Mouse (Mus musculus) megakaryocyte, embryonic 14.5 days (primary cell): ENCODE data around the gene Farp1. TPM values are rescaled to one million over a fixed set of nuclear protein-coding genes. Genes with fewer than 3 reads are reported as not detected.

Experiments
- H3K27me3 ChIP-seq: replicated peaks from 2 replicates; pipeline ENCODE3; 2012; ENCODE audit warnings: inconsistent platforms
- H3K36me3 ChIP-seq: replicated peaks from 2 replicates; pipeline ENCODE3; 2012; ENCODE audit warnings: low read length, inconsistent platforms, mixed read lengths
- H3K4me1 ChIP-seq: 2 replicates; pipeline ENCODE4 v1.6.1; 2012; ENCODE audit warnings: inconsistent platforms
- H3K4me3 ChIP-seq: replicated peaks from 2 replicates; pipeline ENCODE3; 2012; ENCODE audit warnings: moderate library complexity, mild to moderate bottlenecking, inconsistent platforms
- H3K9me3 ChIP-seq: 2 replicates; pipeline ENCODE4 v1.6.1; 2012; ENCODE audit warnings: inconsistent platforms
- FLI1 ChIP-seq: IDR thresholded peaks from 2 replicates; pipeline ENCODE4 v1.6.1; 2012; ENCODE audit warnings: low read length, inconsistent platforms, mixed read lengths
- GATA1 ChIP-seq: IDR thresholded peaks from 3 replicates; pipeline ENCODE4 v1.6.1; 2012; ENCODE audit warnings: mixed read lengths, low read length, inconsistent platforms, borderline replicate concordance
- polyA plus RNA-seq: library from polyadenylated mRNA; stranded (reverse); fragments of >175 nt; gene quantifications from 2 replicates; pipeline ENCODE4 v1.2.3, GENCODE M21; 2012; ENCODE audit warnings: low replicate concordance; ENCODE audit not compliant: insufficient read depth

Gene Farp1
- polyA plus RNA-seq, 1 experiment, result not detected

DNA sequence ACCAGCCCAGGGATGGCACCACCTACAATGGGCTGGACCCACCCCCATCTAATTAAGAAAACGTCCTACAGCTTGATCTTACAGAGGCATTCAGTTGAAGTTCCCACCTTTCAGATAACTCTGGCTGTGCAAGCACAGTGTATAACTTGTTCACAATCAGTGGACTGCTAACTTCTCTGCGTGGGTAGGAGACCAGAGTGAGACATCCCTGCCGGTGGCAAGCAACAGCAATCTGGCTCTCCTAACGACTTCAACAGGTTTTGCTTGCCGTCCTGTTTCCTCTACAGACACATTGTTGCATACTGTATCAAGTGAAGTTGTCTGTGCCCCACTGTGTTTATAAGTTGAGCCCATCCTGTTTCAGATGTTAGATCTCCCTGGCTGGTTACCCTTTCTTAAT, 45.7 kb downstream of the Farp1 start:
- TF ChIP-seq FLI1 (no peak), GATA1 (no peak)
- Histone ChIP-seq H3K27me3 (no peaks in the 10 kb centered on the region), H3K36me3 (no peaks in the 10 kb centered on the region), H3K4me3 (no peak overlapping the region), H3K4me1 (no peaks in the 10 kb centered on the region), H3K9me3 (peaks cover 16% of the 10 kb centered on the region)

GRCm38 (mm10) chr14:121082341-121082740, 47.3 kb downstream of the Farp1 start:
- no peak overlapping the region for H3K4me3 ChIP-seq
- TF ChIP-seq FLI1 (no peak), GATA1 (no peak)
- H3K9me3 ChIP-seq, result peaks cover 30% of the 10 kb centered on the region
- H3K36me3 ChIP-seq, result no peaks in the 10 kb centered on the region
- no peaks in the 10 kb centered on the region for H3K27me3 ChIP-seq
- no peaks in the 10 kb centered on the region for H3K4me1 ChIP-seq

GRCm38 (mm10) chr14:121082793-121083192, 47.8 kb downstream of the Farp1 start:
- Histone ChIP-seq H3K27me3 (no peaks in the 10 kb centered on the region), H3K9me3 (peaks cover 34% of the 10 kb centered on the region), H3K4me1 (no peaks in the 10 kb centered on the region), H3K36me3 (no peaks in the 10 kb centered on the region), H3K4me3 (no peak overlapping the region)
- TF ChIP-seq GATA1 (no peak), FLI1 (no peak)

- Histone ChIP-seq H3K4me3 (no peak overlapping the region), H3K9me3 (peaks cover 34% of the 10 kb centered on the region), H3K36me3 (no peaks in the 10 kb centered on the region), H3K27me3 (no peaks in the 10 kb centered on the region), H3K4me1 (no peaks in the 10 kb centered on the region)
- TF ChIP-seq GATA1 (no peak), FLI1 (no peak)
These were observed 48.4 kb downstream of the Farp1 start for GRCm38 (mm10) chr14:121083352-121083751.

GRCm38 (mm10) chr14:121092517-121092916, 57.5 kb downstream of the Farp1 start:
- H3K27me3 ChIP-seq, result no peaks in the 10 kb centered on the region
- no peak for TF ChIP-seq GATA1
- TF ChIP-seq FLI1, result no peak
- no peaks in the 10 kb centered on the region for H3K4me1 ChIP-seq
- no peaks in the 10 kb centered on the region for H3K36me3 ChIP-seq
- H3K4me3 ChIP-seq, result no peak overlapping the region
- peaks cover 37% of the 10 kb centered on the region for H3K9me3 ChIP-seq

- TF ChIP-seq FLI1 (no peak), GATA1 (no peak)
- peak overlapping the region; percentile 42 for H3K4me3 ChIP-seq
- H3K9me3 ChIP-seq, result peaks cover 36% of the 10 kb centered on the region
- H3K4me1 ChIP-seq, result no peaks in the 10 kb centered on the region
- no peaks in the 10 kb centered on the region for H3K27me3 ChIP-seq
- no peaks in the 10 kb centered on the region for H3K36me3 ChIP-seq
These were observed 58.9 kb downstream of the Farp1 start for GRCm38 (mm10) chr14:121093860-121094259.

- peaks cover 19% of the 10 kb centered on the region for H3K9me3 ChIP-seq
These were observed 62.8 kb downstream of the Farp1 start for GRCm38 (mm10) chr14:121097640-121098435.

DNA sequence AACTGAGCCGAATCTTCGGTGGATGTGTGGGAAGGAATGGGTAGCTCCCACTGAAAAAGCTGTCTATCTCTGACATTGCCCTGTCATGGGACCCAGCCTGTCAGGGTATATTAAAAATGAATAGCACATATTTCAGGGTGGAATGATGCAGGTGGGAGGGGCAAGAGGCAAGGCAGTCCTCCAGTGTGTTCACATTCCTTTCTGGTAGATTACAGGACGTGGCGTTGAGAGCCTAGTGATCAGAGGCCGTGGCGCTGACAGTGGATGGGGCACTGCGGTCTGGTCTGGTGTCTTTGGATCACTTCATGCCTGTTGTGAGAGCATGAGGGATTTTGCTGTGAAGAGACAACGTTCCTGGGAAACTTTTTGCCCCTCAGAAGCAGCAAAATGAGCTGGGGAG, 64.1 kb downstream of the Farp1 start:
- no peak overlapping the region for H3K4me3 ChIP-seq
- peaks cover 12% of the 10 kb centered on the region; the same call in 1 of the 2 replicates for H3K9me3 ChIP-seq
- H3K4me1 ChIP-seq, result no peaks in the 10 kb centered on the region
- TF ChIP-seq FLI1 (no peak), GATA1 (no peak)
- H3K36me3 ChIP-seq, result no peaks in the 10 kb centered on the region
- H3K27me3 ChIP-seq, result no peaks in the 10 kb centered on the region

More at GRCm38 (mm10) chr14:121097640-121098435, 62.8 kb downstream of the Farp1 start:
- no peaks in the 10 kb centered on the region for H3K27me3 ChIP-seq
- H3K4me1 ChIP-seq, result no peaks in the 10 kb centered on the region
- H3K36me3 ChIP-seq, result no peaks in the 10 kb centered on the region
- H3K4me3 ChIP-seq, result no peak overlapping the region
- TF ChIP-seq FLI1, result no peak
- no peak for TF ChIP-seq GATA1

- no peaks in the 10 kb centered on the region for H3K4me1 ChIP-seq
- H3K27me3 ChIP-seq, result no peaks in the 10 kb centered on the region
- no peaks in the 10 kb centered on the region for H3K36me3 ChIP-seq
- TF ChIP-seq GATA1 (no peak), FLI1 (no peak)
- H3K9me3 ChIP-seq, result 0 out of 2 replicates have a peak, but pooled peaks cover 11% of the 10 kb centered on the region
- no peak overlapping the region for H3K4me3 ChIP-seq
These were observed 64.9 kb downstream of the Farp1 start for GRCm38 (mm10) chr14:121099876-121100275.

- Histone ChIP-seq H3K36me3 (no peaks in the 10 kb centered on the region), H3K9me3 (0 out of 2 replicates have a peak, but pooled peaks cover 11% of the 10 kb centered on the region), H3K4me3 (no peak overlapping the region), H3K4me1 (no peaks in the 10 kb centered on the region), H3K27me3 (no peaks in the 10 kb centered on the region)
- TF ChIP-seq FLI1 (no peak), GATA1 (no peak)
These were observed 65.8 kb downstream of the Farp1 start for GRCm38 (mm10) chr14:121100829-121101228.

DNA sequence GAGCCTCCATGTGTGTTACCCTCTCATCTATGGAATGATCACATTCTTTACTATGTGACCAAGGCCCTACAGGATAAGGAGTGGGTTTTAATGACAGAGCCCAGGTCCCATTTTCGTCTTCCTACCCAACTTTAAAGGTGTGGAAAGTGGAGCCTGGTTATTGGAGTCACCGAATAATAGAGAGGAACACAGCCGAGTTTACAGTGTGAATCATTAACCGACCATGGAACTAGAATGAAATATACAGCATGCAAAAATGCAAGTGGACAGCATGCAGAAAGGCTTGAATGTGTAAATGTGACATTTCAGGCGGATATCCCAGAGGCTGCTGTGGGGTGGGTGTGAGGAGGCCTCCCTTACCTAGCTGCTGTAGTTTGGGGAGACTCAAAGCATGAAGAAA, 66.5 kb downstream of the Farp1 start:
- no peaks in the 10 kb centered on the region for H3K4me1 ChIP-seq
- TF ChIP-seq FLI1, result no peak
- no peaks in the 10 kb centered on the region for H3K36me3 ChIP-seq
- peaks cover under 1% of the 10 kb centered on the region for H3K27me3 ChIP-seq
- no peak overlapping the region for H3K4me3 ChIP-seq
- H3K9me3 ChIP-seq, result 0 out of 2 replicates have a peak, but pooled peaks cover 11% of the 10 kb centered on the region
